Mouse (Mus musculus) neural tube, embryonic 13.5 days (tissue): ENCODE results near the gene Cisd1. TPM values are rescaled to one million over a fixed set of nuclear protein-coding genes. Genes with fewer than 3 reads are reported as not detected.
"Not testable (repeated sequence)": the region's sequence is repeated elsewhere in the genome, so short reads cannot be mapped to it uniquely, and the experiment has no call there.

Source experiments
- ATAC-seq: fragments of 200-750 bp; cut with Nextera tagmentation; 2 replicates; pipeline ENCODE4 v1.8.0; 2017; ENCODE audit warnings: low read depth, mild to moderate bottlenecking, moderate TSS enrichment, moderate library complexity
- H3K27ac ChIP-seq: fragments of 300-500 bp; sonication (generic); replicated peaks from 2 replicates; pipeline ENCODE4 v1.5.1; 2015; ENCODE audit warnings: moderate library complexity, mild to moderate bottlenecking, inconsistent platforms
- H3K27me3 ChIP-seq: fragments of 300-500 bp; sonication (generic); 2 replicates; pipeline ENCODE4 v1.6.1; 2015; ENCODE audit warnings: mild to moderate bottlenecking, inconsistent platforms
- H3K36me3 ChIP-seq: fragments of 300-500 bp; sonication (generic); 2 replicates; pipeline ENCODE4 v1.6.1; 2015; ENCODE audit warnings: mild to moderate bottlenecking, inconsistent platforms
- H3K4me1 ChIP-seq: fragments of 300-500 bp; sonication (generic); replicated peaks from 2 replicates; pipeline ENCODE4 v1.6.1; 2015; ENCODE audit warnings: inconsistent platforms
- H3K4me2 ChIP-seq: fragments of 300-500 bp; sonication (generic); 2 replicates; pipeline ENCODE4 v1.6.1; 2015; ENCODE audit warnings: inconsistent platforms, mild to moderate bottlenecking, moderate library complexity
- H3K4me3 ChIP-seq: fragments of 300-500 bp; sonication (generic); 2 replicates; pipeline ENCODE4 v1.5.1; 2015; ENCODE audit warnings: mild to moderate bottlenecking, inconsistent platforms
- H3K9ac ChIP-seq: fragments of 300-500 bp; sonication (generic); 2 replicates; pipeline ENCODE4 v1.6.1; 2015; ENCODE audit warnings: moderate library complexity, mild to moderate bottlenecking, inconsistent platforms
- H3K9me3 ChIP-seq: fragments of 300-500 bp; sonication (generic); 2 replicates; pipeline ENCODE4 v1.6.1; 2016; ENCODE audit warnings: inconsistent platforms
- WGBS: fragments of 180-500 bp; shearing (Covaris S2); methylation state at CpG from one replicate; pipeline ENCODE4 v1.1.7; 2015; 5-methylcytosine and 5-hydroxymethylcytosine counted together
- polyA plus RNA-seq: library from polyadenylated mRNA; unstranded; fragments of >200 nt; fragmentation: Nextera tagmentation; extraction: Ambion mirVana; gene quantifications from 2 replicates; pipeline ENCODE4 v1.2.1, GENCODE M21; 2015

Cisd1 gene
- 242 and 259 TPM in 2 replicates for polyA plus RNA-seq

GRCm38 (mm10) chr10:71344579-71345143, at the start of gene Cisd1:
Gene Cisd1 (minus strand): TSS chr10:71344954.
- peak within 1 kb of the TSS; percentile 68 for H3K27ac ChIP-seq
- peak; percentile 64 for ATAC-seq
- peak within 1 kb of the TSS; percentile 61 for H3K4me2 ChIP-seq
- WGBS, result under 1% methylated on average over 60 of the region's 60 CpGs
- no peaks in the 10 kb centered on the region for H3K36me3 ChIP-seq
- peak within 1 kb of the TSS; percentile 79 for H3K9ac ChIP-seq
- peak within 1 kb of the TSS; percentile 57 for H3K4me3 ChIP-seq
- H3K9me3 ChIP-seq, result no peaks in the 10 kb centered on the region
- no peaks in the 10 kb centered on the region for H3K27me3 ChIP-seq
- H3K4me1 ChIP-seq, result peaks cover 46% of the 10 kb centered on the region

GRCm38 (mm10) chr10:71389311-71389710, 44.6 kb upstream of the Cisd1 start:
- Histone ChIP-seq H3K4me1 (no peaks in the 10 kb centered on the region), H3K27me3 (no peaks in the 10 kb centered on the region), H3K27ac (no peak overlapping the region), H3K36me3 (no peaks in the 10 kb centered on the region), H3K9ac (no peak overlapping the region), H3K9me3 (peaks cover 3% of the 10 kb centered on the region; the same call in 1 of the 2 replicates), H3K4me3 (no peak overlapping the region), H3K4me2 (no peak overlapping the region)
- ATAC-seq, result no peak
- 94% methylated on average over 5 of the region's 5 CpGs for WGBS

GRCm38 (mm10) chr10:71384159-71385044, 39.6 kb upstream of the Cisd1 start:
- H3K4me1 ChIP-seq, result no peaks in the 10 kb centered on the region
- no peak overlapping the region for H3K4me3 ChIP-seq
- H3K9ac ChIP-seq, result no peak overlapping the region
- no peak overlapping the region for H3K4me2 ChIP-seq
- no peaks in the 10 kb centered on the region for H3K27me3 ChIP-seq
- H3K27ac ChIP-seq, result no peak overlapping the region
- no peak for ATAC-seq
- no peaks in the 10 kb centered on the region for H3K9me3 ChIP-seq
- peaks cover 25% of the 10 kb centered on the region for H3K36me3 ChIP-seq
- 64% methylated on average over 19 of the region's 19 CpGs for WGBS

GRCm38 (mm10) chr10:71383552-71383924, 38.8 kb upstream of the Cisd1 start:
- H3K27ac ChIP-seq, H3K4me3 ChIP-seq, H3K27me3 ChIP-seq, H3K9me3 ChIP-seq, ATAC-seq, H3K4me2 ChIP-seq, H3K4me1 ChIP-seq, H3K9ac ChIP-seq: not testable (repeated sequence)
- 82% methylated on average over 6 of the region's 6 CpGs for WGBS
- H3K36me3 ChIP-seq, result peaks cover 33% of the 10 kb centered on the region

- WGBS, result 71% methylated on average over 8 of the region's 8 CpGs
Observed at GRCm38 (mm10) chr10:71382858-71383551, 38.3 kb upstream of the Cisd1 start.

GRCm38 (mm10) chr10:71382109-71382508, 37.4 kb upstream of the Cisd1 start:
- Histone ChIP-seq H3K27ac (no peak overlapping the region), H3K9ac (no peak overlapping the region), H3K36me3 (peaks cover 43% of the 10 kb centered on the region), H3K9me3 (no peaks in the 10 kb centered on the region), H3K4me2 (no peak overlapping the region), H3K4me3 (no peak overlapping the region), H3K4me1 (no peaks in the 10 kb centered on the region), H3K27me3 (no peaks in the 10 kb centered on the region)
- 69% methylated on average over 7 of the region's 7 CpGs for WGBS
- no peak for ATAC-seq

More at GRCm38 (mm10) chr10:71382858-71383551, 38.3 kb upstream of the Cisd1 start:
- no peak overlapping the region for H3K9ac ChIP-seq
- H3K27me3 ChIP-seq, result no peaks in the 10 kb centered on the region
- H3K4me3 ChIP-seq, result no peak overlapping the region
- no peaks in the 10 kb centered on the region for H3K9me3 ChIP-seq
- H3K27ac ChIP-seq, result no peak overlapping the region
- H3K4me1 ChIP-seq, result no peaks in the 10 kb centered on the region
- ATAC-seq, result no peak
- H3K4me2 ChIP-seq, result no peak overlapping the region
- peaks cover 38% of the 10 kb centered on the region for H3K36me3 ChIP-seq

GRCm38 (mm10) chr10:71381471-71382033, 36.8 kb upstream of the Cisd1 start:
- Histone ChIP-seq H3K36me3 (peaks cover 49% of the 10 kb centered on the region), H3K27me3 (no peaks in the 10 kb centered on the region), H3K9me3 (no peaks in the 10 kb centered on the region), H3K27ac (no peak overlapping the region), H3K4me3 (no peak overlapping the region), H3K4me2 (no peak overlapping the region), H3K9ac (no peak overlapping the region), H3K4me1 (no peaks in the 10 kb centered on the region)
- WGBS, result 89% methylated on average over 29 of the region's 29 CpGs
- no peak for ATAC-seq

GRCm38 (mm10) chr10:71380406-71380805, 35.7 kb upstream of the Cisd1 start:
- Histone ChIP-seq H3K4me1 (no peaks in the 10 kb centered on the region), H3K36me3 (peaks cover 52% of the 10 kb centered on the region), H3K27me3 (no peaks in the 10 kb centered on the region), H3K9ac (no peak overlapping the region), H3K27ac (no peak overlapping the region), H3K4me2 (no peak overlapping the region), H3K4me3 (no peak overlapping the region), H3K9me3 (no peaks in the 10 kb centered on the region)
- 97% methylated on average over 7 of the region's 7 CpGs for WGBS
- no peak for ATAC-seq

- H3K27ac ChIP-seq, result no peak overlapping the region
- no peak overlapping the region for H3K4me2 ChIP-seq
- no peak overlapping the region for H3K4me3 ChIP-seq
- H3K36me3 ChIP-seq, result peaks cover 61% of the 10 kb centered on the region
- H3K27me3 ChIP-seq, result no peaks in the 10 kb centered on the region
- ATAC-seq, result no peak
- H3K9ac ChIP-seq, result no peak overlapping the region
- no peaks in the 10 kb centered on the region for H3K4me1 ChIP-seq
- 94% methylated on average over 6 of the region's 6 CpGs for WGBS
- H3K9me3 ChIP-seq, result no peaks in the 10 kb centered on the region
Observed at GRCm38 (mm10) chr10:71376014-71376413, 31.3 kb upstream of the Cisd1 start.

GRCm38 (mm10) chr10:71373706-71374105, 29.0 kb upstream of the Cisd1 start:
- Histone ChIP-seq H3K27me3 (no peaks in the 10 kb centered on the region), H3K36me3 (peaks cover 45% of the 10 kb centered on the region), H3K27ac (no peak overlapping the region), H3K4me2 (no peak overlapping the region), H3K9me3 (no peaks in the 10 kb centered on the region), H3K4me1 (no peaks in the 10 kb centered on the region), H3K4me3 (no peak overlapping the region), H3K9ac (no peak overlapping the region)
- no peak for ATAC-seq
- WGBS, result 93% methylated on average over 11 of the region's 11 CpGs

- Histone ChIP-seq H3K36me3 (peaks cover 37% of the 10 kb centered on the region), H3K27ac (no peak overlapping the region), H3K27me3 (no peaks in the 10 kb centered on the region), H3K4me2 (no peak overlapping the region), H3K9me3 (no peaks in the 10 kb centered on the region), H3K4me1 (no peaks in the 10 kb centered on the region), H3K9ac (no peak overlapping the region), H3K4me3 (no peak overlapping the region)
- 86% methylated on average over 6 of the region's 6 CpGs for WGBS
- no peak for ATAC-seq
Observed at GRCm38 (mm10) chr10:71371881-71372280, 27.1 kb upstream of the Cisd1 start.

- no peaks in the 10 kb centered on the region for H3K27me3 ChIP-seq
- WGBS, result 83% methylated on average over 3 of the region's 3 CpGs
Observed at GRCm38 (mm10) chr10:71369466-71369865, 24.7 kb upstream of the Cisd1 start.

More at GRCm38 (mm10) chr10:71369466-71369865, 24.7 kb upstream of the Cisd1 start:
- Histone ChIP-seq H3K4me3 (no peak overlapping the region), H3K4me1 (no peaks in the 10 kb centered on the region), H3K9ac (no peak overlapping the region), H3K4me2 (no peak overlapping the region), H3K27ac (no peak overlapping the region), H3K9me3 (no peaks in the 10 kb centered on the region), H3K36me3 (peaks cover 45% of the 10 kb centered on the region)
- no peak for ATAC-seq
